Mouse (Mus musculus) ovary, postnatal 14 days (tissue): ENCODE data around the gene Extl1.
A peak's percentile ranks its signal among the peaks of the same experiment; 100 is the strongest.
"Not testable (repeated sequence)": the region's sequence is repeated elsewhere in the genome, so short reads cannot be mapped to it uniquely, and the experiment has no call there.

Experiments
- DNase-seq: peaks from one replicate; pipeline ENCODE4 v3.0.0; 2022; ENCODE audit warnings: low spot score

Extl1 gene

DNA sequence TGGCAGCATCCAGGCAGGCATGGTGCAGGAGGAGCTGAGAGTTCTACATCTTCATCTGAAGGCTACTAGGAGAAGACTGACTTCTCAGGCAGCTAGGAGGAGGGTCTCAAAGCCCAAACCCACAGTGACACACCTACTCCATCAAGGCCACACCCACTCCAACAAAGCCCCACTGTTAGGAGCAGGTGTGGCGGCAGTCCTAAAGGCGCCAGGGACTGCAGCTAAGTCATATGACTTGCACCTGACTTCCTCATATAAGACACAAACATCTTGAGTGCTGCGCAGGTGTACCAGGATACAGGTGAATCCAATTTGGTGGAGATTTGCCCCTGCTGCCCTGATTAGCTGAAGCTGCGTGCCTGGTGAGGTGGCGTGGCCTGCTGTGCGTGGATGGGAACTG is at the start of gene Extl1:
Extl1 (minus strand) TSS at position 101 of the 400 bp plus-strand sequence.
- not testable (repeated sequence) for DNase-seq

GRCm38 (mm10) chr4:134432686-134433360 is 49.2 kb upstream of the Extl1 start:
- no peak for DNase-seq

DNA sequence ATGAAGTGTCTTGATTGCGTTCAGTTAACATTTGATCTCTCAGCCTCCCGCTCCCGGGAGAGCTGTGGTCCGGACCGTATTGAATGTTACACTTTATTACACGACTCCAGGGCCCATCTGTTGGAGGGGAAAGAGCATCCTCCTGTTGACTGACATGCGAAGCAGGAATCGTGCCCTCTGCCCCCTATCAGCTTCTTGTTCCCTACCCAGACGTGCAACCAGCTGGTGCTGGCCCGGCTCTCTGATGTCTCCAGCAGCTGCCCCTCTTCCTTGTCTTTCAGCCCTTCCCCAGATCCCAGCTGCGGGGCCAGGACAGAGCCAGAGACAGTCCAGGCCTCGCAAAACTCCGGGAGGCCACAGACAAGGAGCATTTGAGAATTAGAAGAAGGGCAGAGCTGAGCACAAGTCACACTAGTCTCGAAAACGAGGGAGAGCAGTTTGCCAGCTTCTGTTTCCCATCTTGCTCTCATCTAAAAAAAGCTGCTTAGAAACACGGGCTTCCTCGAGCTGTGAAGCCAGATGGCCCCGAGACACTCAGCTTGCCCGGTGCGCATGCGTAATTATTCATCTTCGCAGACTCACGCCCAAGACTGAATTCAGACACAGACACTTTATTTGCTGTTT is 46.8 kb upstream of the Extl1 start:
- DNase-seq, result no peak

DNA sequence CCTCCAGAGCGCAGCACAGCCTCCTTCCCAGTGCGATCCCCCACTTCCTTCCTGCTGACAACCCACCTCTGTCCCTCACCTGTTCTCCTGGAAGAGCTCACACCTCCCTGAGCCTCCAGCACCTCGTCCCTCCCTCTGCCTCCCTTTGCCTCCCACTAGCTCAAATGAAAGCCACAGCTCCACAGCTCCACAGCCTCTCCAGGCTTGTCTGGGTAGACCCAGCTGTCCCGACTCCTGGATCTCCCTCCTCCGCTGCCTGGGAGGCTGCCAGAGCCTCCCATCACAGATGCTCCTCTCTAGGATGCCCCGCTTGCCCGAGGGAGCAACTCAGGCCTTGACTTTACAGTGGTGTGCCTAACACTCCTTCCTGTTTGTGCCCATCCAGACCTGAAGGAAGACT is 41.4 kb upstream of the Extl1 start:
- DNase-seq, result no peak

DNA sequence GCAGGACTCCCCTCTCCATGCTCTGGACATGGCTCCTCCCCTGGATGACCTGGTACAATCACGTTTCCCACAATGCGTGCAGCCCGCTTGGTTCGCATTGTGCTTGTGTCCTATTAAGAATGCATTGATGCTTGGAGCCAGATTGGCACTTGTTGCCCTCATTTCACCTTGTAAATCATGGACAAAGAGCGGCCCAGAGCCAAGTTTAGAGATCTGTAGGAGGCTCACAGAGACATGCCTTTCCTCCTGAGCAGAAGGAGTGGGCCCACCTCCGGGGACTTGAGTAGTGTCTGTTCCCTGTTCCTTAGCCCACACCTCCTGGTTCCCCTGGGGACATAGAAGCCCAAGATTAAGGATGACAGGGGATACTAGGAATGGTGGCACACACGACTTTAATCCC is 40.3 kb upstream of the Extl1 start:
- DNase-seq, result no peak

DNA sequence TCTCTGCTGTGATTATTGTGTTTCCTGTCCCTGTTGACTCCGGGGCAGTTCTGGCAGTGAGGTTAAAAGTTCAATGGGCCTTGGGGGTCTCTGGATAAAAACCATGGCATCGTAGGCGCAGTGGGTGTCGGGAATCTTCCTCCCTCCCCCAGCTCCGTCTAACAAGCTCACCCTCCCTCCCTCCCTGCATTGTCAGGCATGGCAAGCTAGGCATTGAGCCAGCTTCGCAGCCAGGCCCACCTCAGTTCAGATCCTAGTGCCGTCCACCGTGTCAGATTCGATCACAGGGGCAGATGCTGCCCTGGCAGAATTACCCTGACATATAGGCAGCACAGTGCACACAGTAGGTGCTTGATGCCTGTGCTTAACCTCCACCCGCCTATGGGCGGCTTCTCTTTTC is 38.3 kb upstream of the Extl1 start:
- DNase-seq, result no peak

- no peak for DNase-seq
Measured at GRCm38 (mm10) chr4:134417111-134417510, 33.5 kb upstream of the Extl1 start.

DNA sequence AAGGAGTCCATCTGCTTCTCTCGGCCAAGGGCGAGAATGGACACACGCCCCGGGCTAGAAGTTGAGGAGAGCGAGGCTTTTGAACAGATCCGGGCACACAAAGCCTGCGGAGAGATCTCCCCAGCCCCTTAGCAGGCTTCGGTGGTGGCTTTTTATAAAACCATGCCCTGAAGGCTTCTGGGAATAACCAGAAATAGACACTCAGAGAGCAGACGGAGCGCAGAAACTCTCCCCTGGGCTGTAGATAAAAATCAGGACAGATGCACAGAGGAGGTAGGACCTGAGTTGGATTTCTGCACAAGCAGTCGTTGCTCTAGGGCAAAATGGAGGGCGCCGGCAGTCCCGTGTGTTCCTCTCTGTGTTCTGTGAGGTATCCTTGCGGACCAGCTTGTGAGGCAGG is 33.0 kb upstream of the Extl1 start:
- no peak for DNase-seq

DNA sequence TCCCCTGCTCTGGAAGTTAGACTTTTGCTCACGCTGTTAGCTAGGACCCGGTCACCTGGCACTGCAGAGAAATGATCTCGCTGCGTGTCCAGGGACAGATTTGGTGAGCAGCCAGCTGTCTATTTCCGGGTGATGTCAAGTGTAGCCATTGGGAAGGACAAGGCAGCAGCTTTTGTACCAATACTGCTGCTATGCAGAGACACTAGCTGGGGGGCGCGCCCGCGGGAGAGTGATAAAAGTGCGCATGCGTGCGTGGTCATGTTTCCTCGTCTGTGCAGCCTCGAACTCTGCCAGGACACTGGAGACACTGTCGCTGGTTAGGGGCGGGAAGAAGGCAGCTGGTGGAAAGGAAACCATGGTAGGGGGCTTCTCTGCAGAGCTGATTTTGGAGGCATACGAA is 32.5 kb upstream of the Extl1 start:
- no peak for DNase-seq

- DNase-seq, result no peak
Measured at GRCm38 (mm10) chr4:134409286-134409685, 25.6 kb upstream of the Extl1 start.

DNA sequence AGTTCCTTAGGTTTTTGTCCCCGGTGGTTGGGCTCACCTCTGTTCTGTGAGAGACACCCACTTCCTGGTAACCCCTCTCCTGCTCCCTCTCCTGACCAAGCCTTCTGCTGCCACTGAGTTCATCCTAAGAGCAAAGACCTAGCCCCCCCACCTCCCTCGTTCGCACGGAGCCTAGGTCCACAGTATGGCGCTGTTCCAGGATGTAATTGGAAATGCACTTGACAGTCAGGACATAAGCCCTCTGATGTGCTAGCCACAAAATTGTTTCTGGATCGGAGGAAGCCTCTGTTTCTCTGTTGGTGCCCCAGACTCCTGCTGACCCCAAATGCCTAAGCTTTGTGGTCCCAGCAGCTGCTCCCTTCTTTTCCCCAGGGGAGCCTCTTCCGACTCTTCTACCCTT is 20.1 kb upstream of the Extl1 start:
- DNase-seq, result no peak

- DNase-seq, result peak; percentile 49
Measured at GRCm38 (mm10) chr4:134402571-134403262, 19.1 kb upstream of the Extl1 start.

- DNase-seq, result no peak
Measured at GRCm38 (mm10) chr4:134401856-134402570, 18.4 kb upstream of the Extl1 start.

DNA sequence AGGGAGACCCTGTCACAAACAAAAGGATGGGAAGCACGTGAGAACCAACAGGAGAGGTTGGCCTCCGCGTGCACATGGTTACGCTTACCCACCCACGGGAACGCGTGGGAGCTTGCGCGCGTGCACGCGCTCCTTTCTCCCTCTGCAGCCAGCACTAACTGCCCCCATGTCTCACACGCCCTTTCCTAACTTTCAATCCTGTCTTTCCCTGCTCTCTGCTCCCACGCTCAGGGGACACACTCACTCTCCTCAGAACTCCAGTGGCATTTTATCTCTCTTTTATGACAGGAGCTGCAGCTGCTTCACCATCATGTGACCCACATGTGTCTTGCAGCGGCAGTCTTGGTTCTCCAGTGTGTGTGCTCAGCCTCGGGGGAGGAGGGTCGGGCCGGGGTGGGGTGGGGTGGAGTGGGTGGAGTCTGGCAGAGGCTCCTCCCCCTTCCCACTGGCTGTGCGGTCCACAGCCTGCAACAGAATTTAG is 17.6 kb upstream of the Extl1 start:
- DNase-seq, result peak; percentile 32

GRCm38 (mm10) chr4:134400206-134400605 is 16.6 kb upstream of the Extl1 start:
- DNase-seq, result no peak

GRCm38 (mm10) chr4:134397732-134398131 is 14.1 kb upstream of the Extl1 start:
- no peak for DNase-seq

DNA sequence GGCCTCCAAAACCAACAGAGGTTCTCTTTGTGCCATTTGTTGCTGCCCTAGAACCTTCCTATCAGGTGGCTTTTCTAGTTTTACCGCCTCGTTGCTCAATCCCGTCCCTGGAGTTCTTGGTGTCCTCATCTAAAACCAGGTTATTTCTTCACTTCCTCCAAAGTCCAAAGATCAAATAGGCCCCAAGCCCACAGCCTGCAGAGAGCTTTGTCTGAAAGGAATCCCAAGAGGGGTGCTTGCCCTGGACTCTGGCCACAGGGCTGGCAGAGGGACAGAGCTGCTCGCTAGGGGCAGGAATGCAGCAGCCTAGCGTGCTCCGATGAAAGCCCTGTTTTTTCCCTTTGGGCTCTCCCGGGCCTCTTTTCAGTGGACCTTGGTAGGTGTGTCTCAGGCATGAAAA is 13.5 kb upstream of the Extl1 start:
- peak; percentile 47 for DNase-seq

DNA sequence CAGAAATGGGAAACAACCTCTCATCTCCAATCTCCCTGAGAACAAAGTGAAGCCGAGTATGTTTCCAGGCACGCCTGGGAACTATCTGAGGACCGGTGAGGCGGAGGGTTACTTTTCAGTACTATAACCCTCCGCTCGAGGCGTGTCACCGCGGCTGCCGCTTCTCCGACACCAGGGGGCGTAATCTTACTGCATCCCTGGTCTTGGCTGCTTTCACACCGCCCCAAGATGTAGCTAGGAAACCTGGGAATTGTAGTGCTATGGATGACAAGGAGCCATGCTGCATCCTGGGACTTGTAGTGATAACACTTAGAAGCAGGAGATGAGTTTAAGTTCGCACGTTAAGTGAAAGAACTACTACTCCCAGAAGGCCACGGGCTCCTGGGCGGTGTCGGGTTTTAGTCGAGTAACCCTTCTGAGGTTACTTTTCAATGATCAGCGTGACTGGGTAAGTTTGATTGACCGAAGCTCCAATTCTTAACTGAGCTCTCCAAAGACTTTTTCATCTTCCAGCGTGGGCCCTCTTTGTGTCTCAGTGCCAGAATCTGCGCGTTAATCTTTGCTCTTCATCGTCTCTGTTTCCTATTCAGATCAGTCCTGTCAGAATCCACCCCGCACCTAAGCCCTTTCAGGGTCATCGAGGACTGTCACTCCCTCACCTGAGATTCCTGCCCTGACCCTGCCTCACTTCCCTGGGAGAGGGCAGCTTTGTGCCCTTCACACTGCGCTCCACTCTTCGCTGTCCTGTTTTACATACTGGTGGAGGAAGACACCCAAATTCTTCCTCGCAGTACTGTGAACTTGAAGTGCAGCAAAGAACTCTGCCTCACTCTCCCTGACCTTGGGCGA is 12.6 kb upstream of the Extl1 start, which contains the start of gene Pafah2:
Pafah2 (plus strand) TSS at position 344 of the 849 bp plus-strand sequence.
- peak; percentile 91 for DNase-seq

- no peak for DNase-seq
Measured at GRCm38 (mm10) chr4:134395142-134395541, 11.5 kb upstream of the Extl1 start.

GRCm38 (mm10) chr4:134393026-134393425 is 9.4 kb upstream of the Extl1 start:
- no peak for DNase-seq

GRCm38 (mm10) chr4:134392595-134392994 is 8.9 kb upstream of the Extl1 start:
- DNase-seq, result no peak
